Mouse (Mus musculus): Measurements from ENCODE around the gene Ogfod1. TPM values are rescaled to one million over a fixed set of nuclear protein-coding genes. Genes with fewer than 3 reads are reported as not detected.

Gene Ogfod1
- 14.8 and 19.2 TPM in 2 replicates for polyA plus RNA-seq (2014; fragmentation: Nextera tagmentation; extraction: Ambion mirVana)

GRCm38 (mm10) chr8:94036944-94037524 lies at the start of gene Ogfod1, which contains the start of gene Nudt21:
Gene Ogfod1, plus strand, starts transcription at chr8:94037198.
Gene Nudt21, minus strand, starts transcription at chr8:94037031.
- peak within 1 kb of the TSS; percentile 70 for H3K9ac ChIP-seq (replicated peaks; ENCODE audit: low read length)
- DNase-seq (ENCODE audit: low spot score) (peak; percentile 99), ATAC-seq (replicated peaks; ENCODE audit: insufficient number of reproducible peaks, low FRiP score, low TSS enrichment, low read depth) (peak; percentile 98)
- under 1% methylated on average over 41 of the region's 41 CpGs for WGBS
- H3K4me2 ChIP-seq (ENCODE audit: low read depth, low read length) = peak within 1 kb of the TSS; percentile 65
- no peaks in the 10 kb centered on the region for H3K27me3 ChIP-seq (ENCODE audit: control insufficient read depth, insufficient read depth, low read length)
- no peaks in the 10 kb centered on the region for H3K36me3 ChIP-seq (replicated peaks; ENCODE audit: control insufficient read depth, insufficient read depth, low read depth, low read length)
- peak within 1 kb of the TSS; percentile 52; the same call in 1 of the 2 replicates for H3K27ac ChIP-seq (replicated peaks; ENCODE audit: low read depth, low read length)
- peak within 1 kb of the TSS; percentile 84 for H3K4me3 ChIP-seq (ENCODE audit: low read depth, low read length)
- H3K9me3 ChIP-seq (replicated peaks; ENCODE audit: control insufficient read depth, low read length) = no peaks in the 10 kb centered on the region
- H3K4me1 ChIP-seq (ENCODE audit: control insufficient read depth, insufficient read depth, low read length) = no peaks in the 10 kb centered on the region

GRCm38 (mm10) chr8:93989739-93990138 lies 47.3 kb upstream of the Ogfod1 start:
- H3K4me3 ChIP-seq (ENCODE audit: low read depth, low read length) = no peak overlapping the region
- no peak for ATAC-seq (replicated peaks; ENCODE audit: insufficient number of reproducible peaks, low FRiP score, low TSS enrichment, low read depth)
- no peak overlapping the region for H3K9ac ChIP-seq (replicated peaks; ENCODE audit: low read length)
- H3K9me3 ChIP-seq (replicated peaks; ENCODE audit: control insufficient read depth, low read length) = no peaks in the 10 kb centered on the region
- H3K4me2 ChIP-seq (ENCODE audit: low read depth, low read length) = no peak overlapping the region
- no peak overlapping the region for H3K27ac ChIP-seq (replicated peaks; ENCODE audit: low read depth, low read length)
- no peak for DNase-seq (ENCODE audit: low spot score)
- no peaks in the 10 kb centered on the region for H3K4me1 ChIP-seq (ENCODE audit: control insufficient read depth, insufficient read depth, low read length)
- H3K36me3 ChIP-seq (replicated peaks; ENCODE audit: control insufficient read depth, insufficient read depth, low read depth, low read length) = peaks cover 3% of the 10 kb centered on the region
- no peaks in the 10 kb centered on the region for H3K27me3 ChIP-seq (ENCODE audit: control insufficient read depth, insufficient read depth, low read length)
- WGBS = 92% methylated on average over 4 of the region's 4 CpGs

GRCm38 (mm10) chr8:93998961-93999360 lies 38.0 kb upstream of the Ogfod1 start:
- Histone ChIP-seq H3K36me3 (replicated peaks; ENCODE audit: control insufficient read depth, insufficient read depth, low read depth, low read length) (no peaks in the 10 kb centered on the region; the same call in 1 of the 2 replicates), H3K27ac (replicated peaks; ENCODE audit: low read depth, low read length) (no peak overlapping the region), H3K4me1 (ENCODE audit: control insufficient read depth, insufficient read depth, low read length) (no peaks in the 10 kb centered on the region), H3K9me3 (replicated peaks; ENCODE audit: control insufficient read depth, low read length) (no peaks in the 10 kb centered on the region), H3K4me3 (ENCODE audit: low read depth, low read length) (no peak overlapping the region), H3K9ac (replicated peaks; ENCODE audit: low read length) (no peak overlapping the region), H3K4me2 (ENCODE audit: low read depth, low read length) (no peak overlapping the region), H3K27me3 (ENCODE audit: control insufficient read depth, insufficient read depth, low read length) (no peaks in the 10 kb centered on the region)
- no peak for DNase-seq (ENCODE audit: low spot score)
- no peak for ATAC-seq (replicated peaks; ENCODE audit: insufficient number of reproducible peaks, low FRiP score, low TSS enrichment, low read depth)
- WGBS = 87% methylated on average over 2 of the region's 2 CpGs

GRCm38 (mm10) chr8:94004139-94004538 lies 32.9 kb upstream of the Ogfod1 start:
- no peak for ATAC-seq (replicated peaks; ENCODE audit: insufficient number of reproducible peaks, low FRiP score, low TSS enrichment, low read depth)
- H3K4me2 ChIP-seq (ENCODE audit: low read depth, low read length) = no peak overlapping the region
- H3K9ac ChIP-seq (replicated peaks; ENCODE audit: low read length) = no peak overlapping the region
- WGBS = 90% methylated on average over 9 of the region's 9 CpGs
- H3K27ac ChIP-seq (replicated peaks; ENCODE audit: low read depth, low read length) = no peak overlapping the region
- H3K27me3 ChIP-seq (ENCODE audit: control insufficient read depth, insufficient read depth, low read length) = no peaks in the 10 kb centered on the region
- no peaks in the 10 kb centered on the region for H3K4me1 ChIP-seq (ENCODE audit: control insufficient read depth, insufficient read depth, low read length)
- no peaks in the 10 kb centered on the region for H3K9me3 ChIP-seq (replicated peaks; ENCODE audit: control insufficient read depth, low read length)
- no peaks in the 10 kb centered on the region; the same call in 1 of the 2 replicates for H3K36me3 ChIP-seq (replicated peaks; ENCODE audit: control insufficient read depth, insufficient read depth, low read depth, low read length)
- no peak for DNase-seq (ENCODE audit: low spot score)
- no peak overlapping the region for H3K4me3 ChIP-seq (ENCODE audit: low read depth, low read length)

- Histone ChIP-seq H3K9ac (replicated peaks; ENCODE audit: low read length) (no peak overlapping the region), H3K27me3 (ENCODE audit: control insufficient read depth, insufficient read depth, low read length) (no peaks in the 10 kb centered on the region), H3K36me3 (replicated peaks; ENCODE audit: control insufficient read depth, insufficient read depth, low read depth, low read length) (no peaks in the 10 kb centered on the region), H3K4me1 (ENCODE audit: control insufficient read depth, insufficient read depth, low read length) (no peaks in the 10 kb centered on the region), H3K27ac (replicated peaks; ENCODE audit: low read depth, low read length) (no peak overlapping the region), H3K9me3 (replicated peaks; ENCODE audit: control insufficient read depth, low read length) (no peaks in the 10 kb centered on the region), H3K4me2 (ENCODE audit: low read depth, low read length) (no peak overlapping the region), H3K4me3 (ENCODE audit: low read depth, low read length) (no peak overlapping the region)
- WGBS = 66% methylated on average over 15 of the region's 15 CpGs
- DNase-seq (ENCODE audit: low spot score) (no peak), ATAC-seq (replicated peaks; ENCODE audit: insufficient number of reproducible peaks, low FRiP score, low TSS enrichment, low read depth) (no peak)
These were observed 27.7 kb upstream of the Ogfod1 start for GRCm38 (mm10) chr8:94009243-94009845.

- H3K4me2 ChIP-seq (ENCODE audit: low read depth, low read length) = no peak overlapping the region
- H3K27ac ChIP-seq (replicated peaks; ENCODE audit: low read depth, low read length) = no peak overlapping the region
- H3K27me3 ChIP-seq (ENCODE audit: control insufficient read depth, insufficient read depth, low read length) = no peaks in the 10 kb centered on the region
- no peak for DNase-seq (ENCODE audit: low spot score)
- no peak overlapping the region for H3K4me3 ChIP-seq (ENCODE audit: low read depth, low read length)
- no peak for ATAC-seq (replicated peaks; ENCODE audit: insufficient number of reproducible peaks, low FRiP score, low TSS enrichment, low read depth)
- WGBS = 56% methylated on average over 2 of the region's 2 CpGs
- H3K9ac ChIP-seq (replicated peaks; ENCODE audit: low read length) = no peak overlapping the region
- no peaks in the 10 kb centered on the region for H3K9me3 ChIP-seq (replicated peaks; ENCODE audit: control insufficient read depth, low read length)
- no peaks in the 10 kb centered on the region for H3K4me1 ChIP-seq (ENCODE audit: control insufficient read depth, insufficient read depth, low read length)
- H3K36me3 ChIP-seq (replicated peaks; ENCODE audit: control insufficient read depth, insufficient read depth, low read depth, low read length) = no peaks in the 10 kb centered on the region
These were observed 26.8 kb upstream of the Ogfod1 start for GRCm38 (mm10) chr8:94010101-94010705.

- H3K36me3 ChIP-seq (replicated peaks; ENCODE audit: control insufficient read depth, insufficient read depth, low read depth, low read length) = no peaks in the 10 kb centered on the region
- peak overlapping the region; percentile 81 for H3K27ac ChIP-seq (replicated peaks; ENCODE audit: low read depth, low read length)
- H3K27me3 ChIP-seq (ENCODE audit: control insufficient read depth, insufficient read depth, low read length) = no peaks in the 10 kb centered on the region
- peak overlapping the region; percentile 93 for H3K4me3 ChIP-seq (ENCODE audit: low read depth, low read length)
- H3K4me2 ChIP-seq (ENCODE audit: low read depth, low read length) = peak overlapping the region; percentile 88
- WGBS = 3% methylated on average over 48 of the region's 48 CpGs
- no peaks in the 10 kb centered on the region for H3K4me1 ChIP-seq (ENCODE audit: control insufficient read depth, insufficient read depth, low read length)
- ATAC-seq (replicated peaks; ENCODE audit: insufficient number of reproducible peaks, low FRiP score, low TSS enrichment, low read depth) = no peak
- DNase-seq (ENCODE audit: low spot score) = no peak
- H3K9me3 ChIP-seq (replicated peaks; ENCODE audit: control insufficient read depth, low read length) = no peaks in the 10 kb centered on the region
- peak overlapping the region; percentile 98 for H3K9ac ChIP-seq (replicated peaks; ENCODE audit: low read length)
These were observed 25.7 kb upstream of the Ogfod1 start for GRCm38 (mm10) chr8:94011076-94012012.

All from embryonic facial prominence, embryonic 11.5 days (tissue).